In the genomic region with DNA sequence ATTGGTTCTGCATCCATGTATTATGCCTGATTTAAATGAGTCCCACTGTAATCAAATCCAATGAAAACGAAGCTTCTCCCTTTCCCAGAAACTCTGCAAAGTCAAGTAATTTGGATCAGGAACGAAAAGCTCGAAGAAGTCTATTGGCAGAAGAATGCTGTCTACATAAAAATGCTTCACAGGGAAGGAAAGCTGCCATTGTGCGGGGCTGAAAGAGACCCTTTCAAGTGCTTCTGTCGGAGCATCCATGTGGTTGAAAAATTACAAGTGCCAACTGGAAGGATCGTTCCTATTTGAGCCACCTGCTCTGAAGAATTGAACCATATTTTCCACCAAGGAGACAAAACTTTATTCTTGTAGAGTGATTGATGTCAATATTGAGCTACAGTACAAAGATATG, we compare ENCODE assay signal across 27 mouse cellular contexts.
"Had no signal": no experiment of that assay in that cellular context is flagged by ENCODE, and none has a peak within 500 bp of the region (broad histone marks: within the 10 kb centered on the region; RNA-seq: fewer than 3 reads in every experiment).

No protein-coding gene starts in this region.

- H3K4me2 ChIP-seq: heart, embryonic 11.5 days; heart, embryonic 13.5 days; heart, embryonic 15.5 days; hindbrain, embryonic 13.5 days; hindbrain, embryonic 15.5 days; limb, embryonic 12.5 days; liver, embryonic 11.5 days; liver, embryonic 13.5 days; liver, embryonic 15.5 days had no signal

- H3K27ac ChIP-seq: heart, adult 2 months; heart, embryonic 13.5 days; heart, embryonic 15.5 days; hindbrain, embryonic 13.5 days; hindbrain, embryonic 15.5 days; hindbrain, postnatal 0 days; layer of hippocampus, adult 2 months; left cerebral cortex, adult 2 months; limb, embryonic 10.5 days; limb, embryonic 12.5 days; liver, embryonic 13.5 days; liver, embryonic 15.5 days had no signal

- H3K9me3 ChIP-seq: heart, embryonic 13.5 days; heart, embryonic 15.5 days; hindbrain, embryonic 13.5 days; hindbrain, embryonic 15.5 days; limb, embryonic 10.5 days; limb, embryonic 12.5 days; liver, embryonic 13.5 days; liver, embryonic 15.5 days had no signal

- H3K36me3 ChIP-seq: heart, embryonic 13.5 days; heart, embryonic 15.5 days; hindbrain, embryonic 13.5 days; hindbrain, embryonic 15.5 days; limb, embryonic 10.5 days; limb, embryonic 12.5 days; liver, embryonic 13.5 days; liver, embryonic 15.5 days had no signal

- DNase-seq: gastrocnemius, postnatal 14 days; gastrocnemius, postnatal 36 days; heart, adult 11 months; heart, adult 2 months; heart, postnatal 14 days; heart, postnatal 36 days; kidney, adult 18-20 months; kidney, adult 8-10 months; kidney, postnatal 10 days; kidney, postnatal 25 days; kidney, postnatal 4 days; liver; liver, embryonic 13.5 days; liver, postnatal 0 days had no signal

- ATAC-seq: hindbrain, postnatal 0 days; intestine, embryonic 16.5 days; liver, postnatal 0 days had no signal

- H3K27me3 ChIP-seq: heart, embryonic 13.5 days; heart, embryonic 15.5 days; hindbrain, embryonic 13.5 days; hindbrain, embryonic 15.5 days; limb, embryonic 12.5 days; liver, embryonic 13.5 days; liver, embryonic 15.5 days had no signal

- H3K4me3 ChIP-seq: heart, adult 2 months; heart, embryonic 13.5 days; heart, embryonic 15.5 days; hindbrain, embryonic 13.5 days; hindbrain, embryonic 15.5 days; layer of hippocampus, adult 2 months; left cerebral cortex, adult 2 months; limb, embryonic 10.5 days; limb, embryonic 12.5 days; liver, embryonic 13.5 days; liver, embryonic 15.5 days had no signal

- H3K9ac ChIP-seq: heart, embryonic 13.5 days; heart, embryonic 15.5 days; hindbrain, embryonic 13.5 days; hindbrain, embryonic 15.5 days; limb, embryonic 12.5 days; liver, embryonic 13.5 days; liver, embryonic 15.5 days; liver, postnatal 0 days had no signal

- H3K4me1 ChIP-seq: hindbrain, embryonic 13.5 days; hindbrain, embryonic 15.5 days; limb, embryonic 10.5 days; limb, embryonic 12.5 days; liver, embryonic 13.5 days; liver, embryonic 15.5 days had no signal
